Mouse (Mus musculus) left cerebral cortex, adult 6 months (tissue): Measurements from ENCODE around the gene Vma21. TPM values are rescaled to one million over a fixed set of nuclear protein-coding genes. Genes with fewer than 3 reads are reported as not detected.

Experiments
- long read RNA-seq, 2 experiments: library from polyadenylated mRNA; unstranded; transcript quantifications; one replicate each; pipeline ENCODE4 v2.0.0; 2019 to 2020
- polyA plus RNA-seq: library from polyadenylated mRNA; unstranded; fragments of <200 nt; fragmentation: Nextera tagmentation; gene quantifications from 2 replicates; pipeline ENCODE4 v1.2.3, GENCODE M21; 2021

The Vma21 gene
- 35.2 and 48.4 TPM in 2 replicates for polyA plus RNA-seq
- long read RNA-seq, experiment 1, full-length matches to known transcripts = 262 of 282 reads
- long read RNA-seq, experiment 1, partial matches to known transcripts = 4 of 282 reads
- long read RNA-seq, experiment 1, other reads (novel, unspliced or antisense) = 16 of 282 reads
- long read RNA-seq, experiment 2, full-length matches to known transcripts = 82 of 100 reads
- long read RNA-seq, experiment 2, partial matches to known transcripts = 17 of 100 reads
- long read RNA-seq, experiment 2, other reads (novel, unspliced or antisense) = 1 of 100 reads

DNA sequence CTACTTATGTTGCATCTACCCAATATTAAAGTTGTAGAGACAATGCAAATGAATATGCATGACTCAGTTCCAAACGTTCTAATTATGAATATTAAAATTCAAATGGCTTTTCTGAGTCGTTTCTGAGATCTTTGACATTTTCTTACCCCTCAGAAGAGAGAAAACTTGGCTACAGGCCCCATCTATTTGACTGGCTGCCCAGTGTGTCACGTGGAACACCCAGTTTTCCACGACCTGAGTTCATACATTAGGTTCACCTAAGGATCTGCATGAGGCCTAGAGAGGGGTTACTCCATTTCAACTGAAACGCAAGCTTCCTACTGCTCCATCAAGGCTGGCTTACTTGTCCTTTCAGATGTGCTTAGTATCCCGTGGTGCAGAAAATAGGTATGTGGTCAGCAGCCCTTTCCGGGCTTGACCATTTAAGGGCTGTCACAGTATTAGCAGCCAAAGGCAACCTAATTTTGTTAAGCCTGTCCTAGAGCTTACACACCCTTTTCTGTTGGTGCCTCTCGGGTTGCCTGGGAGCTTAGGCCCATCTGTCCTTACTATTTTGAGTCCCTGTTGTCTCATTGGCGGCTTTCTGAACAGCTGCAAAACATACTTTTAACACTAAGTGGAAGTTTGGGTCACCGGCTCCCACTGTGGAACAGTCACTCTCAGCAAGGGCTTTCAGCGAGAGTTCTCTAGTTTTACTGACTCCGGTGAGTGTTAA lies at the start of gene Vma21:
TSS of gene Vma21 (plus strand) at position 294 of the 715 bp plus-strand sequence.

Other genes starting within 250 kb of the Vma21 start
- gene Gpr50, start 152.3 kb upstream of the Vma21 start, polyA plus RNA-seq = 0.36 and 0.58 TPM in 2 replicates
- gene Gm1141, start 105.1 kb downstream of the Vma21 start, polyA plus RNA-seq = 0.12 TPM in 1 of 2 replicates, not detected in the other
- gene Prrg3, start 146.7 kb downstream of the Vma21 start, polyA plus RNA-seq = 4.3 and 10.4 TPM in 2 replicates
- gene Fate1, start 157.1 kb downstream of the Vma21 start, polyA plus RNA-seq = 0.16 TPM in 1 of 2 replicates, not detected in the other
- not detected in 2 replicates for gene Cnga2, start 175.9 kb downstream of the Vma21 start, polyA plus RNA-seq